Mouse (Mus musculus) neural tube, embryonic 12.5 days (tissue): ENCODE results near the gene C5ar2. TPM values are rescaled to one million over a fixed set of nuclear protein-coding genes. Genes with fewer than 3 reads are reported as not detected.
A peak's percentile ranks its signal among the peaks of the same experiment; 100 is the strongest.
"Not testable (repeated sequence)": the region's sequence is repeated elsewhere in the genome, so short reads cannot be mapped to it uniquely, and the experiment has no call there.

Experiments
- ATAC-seq: fragments of 200-750 bp; cut with Nextera tagmentation; 2 replicates; pipeline ENCODE4 v1.8.0; 2017; ENCODE audit warnings: low read depth, mild to moderate bottlenecking, moderate TSS enrichment, moderate library complexity; ENCODE audit not compliant: low FRiP score
- H3K27ac ChIP-seq: fragments of 300-500 bp; sonication (generic); 2 replicates; pipeline ENCODE4 v1.5.1; 2016
- H3K27me3 ChIP-seq: fragments of 300-500 bp; sonication (generic); replicated peaks from 2 replicates; pipeline ENCODE4 v1.6.1; 2016; ENCODE audit warnings: mild to moderate bottlenecking
- H3K36me3 ChIP-seq: fragments of 300-500 bp; sonication (generic); 2 replicates; pipeline ENCODE4 v1.6.1; 2016; ENCODE audit warnings: mild to moderate bottlenecking
- H3K4me1 ChIP-seq: fragments of 300-500 bp; sonication (generic); 2 replicates; pipeline ENCODE4 v1.6.1; 2016
- H3K4me2 ChIP-seq: fragments of 300-500 bp; sonication (generic); replicated peaks from 2 replicates; pipeline ENCODE4 v1.6.1; 2016; ENCODE audit warnings: mild to moderate bottlenecking
- H3K4me3 ChIP-seq: fragments of 300-500 bp; sonication (generic); 2 replicates; pipeline ENCODE4 v1.5.1; 2016
- H3K9ac ChIP-seq: fragments of 300-500 bp; sonication (generic); 2 replicates; pipeline ENCODE4 v1.6.1; 2016; ENCODE audit warnings: mild to moderate bottlenecking
- H3K9me3 ChIP-seq: fragments of 300-500 bp; sonication (generic); 2 replicates; pipeline ENCODE4 v1.6.1; 2016; ENCODE audit warnings: mild to moderate bottlenecking
- WGBS: fragments of 180-500 bp; shearing (Covaris S2); methylation state at CpG from one replicate; pipeline ENCODE4 v1.1.7; 2016; 5-methylcytosine and 5-hydroxymethylcytosine counted together
- polyA plus RNA-seq: library from polyadenylated mRNA; unstranded; fragments of >200 nt; fragmentation: Nextera tagmentation; extraction: Ambion mirVana; gene quantifications from 2 replicates; pipeline ENCODE4 v1.2.1, GENCODE M21; 2016

Gene C5ar2
- polyA plus RNA-seq, 1 experiment from 2014 or later, result 0.10 TPM

DNA sequence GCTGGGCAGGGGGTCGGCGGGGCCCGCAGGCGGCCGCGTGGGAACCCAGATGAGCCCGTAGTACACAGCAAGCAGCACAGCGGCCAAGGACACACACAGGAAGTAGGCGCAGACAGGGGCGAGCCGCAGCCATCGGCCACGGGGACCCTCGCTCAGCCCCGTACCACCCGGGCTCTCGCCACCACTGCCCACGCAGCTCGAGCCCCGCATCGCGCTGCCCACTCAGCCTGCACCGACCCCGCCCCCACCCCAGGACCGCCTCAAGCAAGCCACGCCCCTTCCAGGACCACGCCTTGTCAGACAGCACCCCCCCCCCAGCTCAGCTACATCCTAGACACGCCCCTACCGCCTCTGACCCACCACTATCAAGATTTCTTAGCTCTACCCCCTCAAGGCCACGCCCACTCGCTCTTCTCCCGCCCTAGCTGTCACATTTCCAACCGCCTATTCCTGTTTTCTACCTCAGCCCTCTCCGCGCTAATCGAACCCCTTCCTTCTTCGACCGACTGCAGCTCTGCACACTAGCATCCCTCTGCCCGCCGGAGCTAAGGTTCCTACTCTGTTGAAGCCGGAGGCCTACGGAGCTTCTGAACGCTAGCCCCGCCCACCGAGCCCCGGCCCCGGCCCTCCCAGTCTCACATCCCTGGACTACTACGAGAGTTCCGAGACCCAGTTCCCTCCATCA lies 29.3 kb upstream of the C5ar2 start, which contains the start of gene Inafm1:
TSS of gene Inafm1 (minus strand) at position 537 of the 685 bp plus-strand sequence.
- peak; percentile 90 for ATAC-seq
- Histone ChIP-seq H3K4me3 (peak within 1 kb of the TSS; percentile 76), H3K9ac (peak within 1 kb of the TSS; percentile 87), H3K4me1 (peaks cover 25% of the 10 kb centered on the region), H3K4me2 (peak within 1 kb of the TSS; percentile 95), H3K9me3 (no peaks in the 10 kb centered on the region), H3K27me3 (peaks cover 11% of the 10 kb centered on the region; the same call in 1 of the 2 replicates), H3K27ac (peak within 1 kb of the TSS; percentile 84), H3K36me3 (peaks cover 31% of the 10 kb centered on the region)
- under 1% methylated on average over 47 of the region's 49 CpGs for WGBS

DNA sequence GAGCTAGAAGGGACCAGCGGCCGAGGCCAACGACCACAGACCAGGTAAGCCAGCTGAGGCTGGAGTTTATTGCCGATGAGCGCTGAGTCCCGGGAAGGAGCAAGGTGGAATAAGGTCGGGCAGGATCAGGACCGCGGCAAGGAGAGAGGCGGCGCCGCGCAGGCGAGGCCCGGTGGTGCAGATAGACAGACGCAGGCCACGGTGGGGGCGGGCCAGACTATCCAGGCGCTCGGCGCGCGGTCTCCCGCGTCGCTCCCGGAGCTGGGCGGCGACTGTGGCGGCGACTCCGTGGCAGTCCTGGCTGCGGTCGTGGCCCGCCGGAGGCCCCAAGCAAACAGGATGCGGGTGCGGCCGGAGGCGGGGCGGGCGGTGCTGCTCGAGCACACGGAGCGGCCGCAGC lies 28.7 kb upstream of the C5ar2 start:
- ATAC-seq, result peak; percentile 84
- under 1% methylated on average over 46 of the region's 46 CpGs for WGBS
- peak overlapping the region; percentile 87 for H3K9ac ChIP-seq
- H3K36me3 ChIP-seq, result peaks cover 25% of the 10 kb centered on the region
- H3K9me3 ChIP-seq, result no peaks in the 10 kb centered on the region
- H3K4me2 ChIP-seq, result peak overlapping the region; percentile 95
- peak overlapping the region; percentile 84 for H3K27ac ChIP-seq
- H3K4me1 ChIP-seq, result peaks cover 25% of the 10 kb centered on the region
- H3K4me3 ChIP-seq, result peak overlapping the region; percentile 76
- peaks cover 11% of the 10 kb centered on the region; the same call in 1 of the 2 replicates for H3K27me3 ChIP-seq

DNA sequence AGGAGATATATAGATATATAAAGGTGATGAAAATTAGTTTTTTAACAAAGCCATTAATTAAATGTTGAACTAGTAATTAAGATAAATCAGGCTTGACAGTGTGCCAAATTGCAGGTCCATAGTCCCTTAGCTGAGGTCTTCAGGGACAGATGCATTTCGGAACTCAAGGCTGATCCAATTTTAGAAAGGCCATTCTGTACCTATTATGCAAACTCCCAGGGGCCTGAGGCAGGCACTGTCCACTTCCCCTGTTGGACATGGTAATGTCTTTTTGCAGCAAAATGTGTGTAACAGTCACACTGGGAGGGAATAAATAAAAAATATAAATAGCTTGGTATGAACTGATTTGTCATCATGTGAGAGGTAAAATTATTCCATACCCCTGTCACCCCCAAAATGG lies 27.2 kb upstream of the C5ar2 start:
- Histone ChIP-seq H3K27ac (no peak overlapping the region), H3K4me1 (peaks cover 25% of the 10 kb centered on the region), H3K36me3 (peaks cover 11% of the 10 kb centered on the region), H3K4me2 (no peak overlapping the region), H3K27me3 (peaks cover 11% of the 10 kb centered on the region; the same call in 1 of the 2 replicates), H3K4me3 (no peak overlapping the region), H3K9me3 (no peaks in the 10 kb centered on the region), H3K9ac (no peak overlapping the region)
- WGBS, result 70% methylated on average over 1 of the region's 1 CpGs
- ATAC-seq, result no peak

DNA sequence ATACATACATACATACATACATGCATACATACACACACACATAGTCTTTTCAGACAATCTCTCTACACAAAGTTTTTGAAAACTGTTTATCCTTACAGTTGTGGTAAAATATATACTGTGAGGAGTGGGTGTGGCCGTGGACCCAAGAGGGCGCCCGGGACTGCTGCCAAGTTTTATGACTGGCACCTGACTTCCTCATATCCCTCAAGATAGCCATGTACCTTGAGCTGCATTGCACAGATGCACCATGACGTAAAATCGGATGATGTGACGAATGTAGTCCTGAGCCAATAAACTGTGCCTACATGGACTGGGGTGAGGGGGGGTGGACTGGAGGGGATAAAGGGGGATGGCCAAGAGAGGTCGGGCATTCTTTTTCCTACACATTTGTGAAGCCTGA lies 22.6 kb upstream of the C5ar2 start:
- H3K4me1 ChIP-seq, H3K27ac ChIP-seq, H3K4me2 ChIP-seq, H3K27me3 ChIP-seq, ATAC-seq, H3K9ac ChIP-seq, H3K4me3 ChIP-seq, H3K9me3 ChIP-seq, H3K36me3 ChIP-seq: not testable (repeated sequence)
- 84% methylated on average over 7 of the region's 7 CpGs for WGBS

DNA sequence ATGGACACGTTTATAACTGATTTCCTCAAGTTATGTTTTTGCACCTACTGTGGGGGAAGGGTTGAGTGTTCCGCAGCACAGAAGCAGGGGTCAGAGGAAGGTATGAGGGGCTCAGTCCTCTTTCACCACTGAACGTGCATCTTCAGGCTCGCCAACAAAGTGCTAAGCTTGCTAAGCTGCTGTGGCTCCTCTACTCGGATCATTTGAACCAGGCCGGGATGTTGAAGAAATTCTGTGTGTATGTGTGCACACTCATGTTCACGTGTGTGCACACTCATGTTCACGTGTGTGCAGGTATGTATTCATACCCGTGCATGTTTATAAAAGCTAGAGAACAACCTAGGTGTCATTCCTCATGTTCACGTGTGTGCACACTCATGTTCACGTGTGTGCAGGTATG lies 21.9 kb upstream of the C5ar2 start:
- 87% methylated on average over 11 of the region's 11 CpGs for WGBS
- no peak for ATAC-seq
- Histone ChIP-seq H3K9ac (no peak overlapping the region), H3K9me3 (peaks cover 6% of the 10 kb centered on the region; the same call in 1 of the 2 replicates), H3K4me3 (no peak overlapping the region), H3K36me3 (no peaks in the 10 kb centered on the region), H3K4me1 (no peaks in the 10 kb centered on the region), H3K27me3 (peaks cover 3% of the 10 kb centered on the region; the same call in 1 of the 2 replicates), H3K4me2 (no peak overlapping the region), H3K27ac (no peak overlapping the region)

DNA sequence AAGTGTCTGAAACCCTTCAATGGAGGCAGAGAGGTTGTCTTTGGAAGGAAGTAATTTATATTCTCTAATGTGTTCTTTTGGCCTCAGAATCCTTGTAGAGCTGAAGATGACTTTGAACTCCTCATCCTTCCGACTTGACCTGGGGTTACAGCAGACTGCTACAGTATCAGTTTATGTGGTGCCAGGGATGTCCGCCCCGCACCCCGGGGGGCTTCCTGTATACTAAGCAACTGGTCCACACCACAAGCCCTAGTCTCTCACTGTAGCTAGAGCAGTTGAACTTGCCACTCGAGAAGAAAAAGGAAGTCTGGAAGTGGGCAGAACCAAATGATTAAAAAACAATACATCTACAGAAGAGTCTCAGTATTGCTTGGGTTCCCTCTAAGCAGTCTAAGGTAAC lies 19.9 kb upstream of the C5ar2 start:
- Histone ChIP-seq H3K36me3 (no peaks in the 10 kb centered on the region), H3K4me1 (no peaks in the 10 kb centered on the region), H3K27me3 (no peaks in the 10 kb centered on the region), H3K4me2 (no peak overlapping the region), H3K4me3 (no peak overlapping the region), H3K9me3 (peaks cover 6% of the 10 kb centered on the region; the same call in 1 of the 2 replicates), H3K27ac (no peak overlapping the region), H3K9ac (no peak overlapping the region)
- no peak for ATAC-seq
- 87% methylated on average over 5 of the region's 5 CpGs for WGBS

DNA sequence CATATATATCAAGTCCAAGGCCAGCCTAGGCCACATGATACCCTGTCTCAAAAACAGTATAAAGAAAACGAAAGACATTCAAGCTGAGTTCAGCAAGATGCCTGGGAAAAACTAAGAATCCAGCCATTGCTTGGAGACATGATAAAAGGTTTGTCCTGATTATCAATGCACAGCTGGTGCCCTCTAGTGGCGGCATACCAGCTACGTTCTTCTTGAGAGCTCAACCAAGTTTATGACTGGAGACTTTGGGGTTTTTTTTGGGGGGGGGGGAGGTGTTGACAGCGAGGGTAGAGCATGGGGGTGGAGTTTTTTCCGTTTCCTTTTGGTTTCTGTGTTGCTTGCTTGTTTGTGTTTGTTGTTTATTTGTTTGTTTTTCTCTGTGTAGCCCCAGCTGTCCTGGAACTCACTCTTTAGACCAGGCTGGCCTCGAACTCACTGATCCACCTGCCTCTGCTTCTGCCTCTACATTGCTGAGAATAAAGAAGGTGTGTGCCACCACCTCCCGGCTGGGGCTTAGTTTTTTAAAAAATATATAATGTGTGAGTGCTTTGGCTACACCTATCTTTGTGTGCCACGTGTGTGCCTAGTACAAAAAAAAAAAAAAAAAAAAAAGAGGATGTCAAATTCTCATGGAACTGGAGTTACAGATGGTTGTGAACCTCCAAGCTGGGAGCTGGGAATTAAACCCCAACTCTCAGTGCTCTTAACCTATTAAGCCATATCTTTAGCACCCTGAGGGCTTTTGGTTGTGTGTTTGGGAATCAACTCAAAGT lies 19.2 kb upstream of the C5ar2 start:
- 31% methylated on average over 8 of the region's 8 CpGs for WGBS
- Histone ChIP-seq H3K36me3 (no peaks in the 10 kb centered on the region), H3K9me3 (peaks cover 6% of the 10 kb centered on the region; the same call in 1 of the 2 replicates), H3K4me2 (no peak overlapping the region), H3K9ac (no peak overlapping the region), H3K4me1 (no peaks in the 10 kb centered on the region), H3K4me3 (no peak overlapping the region), H3K27ac (no peak overlapping the region), H3K27me3 (no peaks in the 10 kb centered on the region)
- no peak for ATAC-seq

DNA sequence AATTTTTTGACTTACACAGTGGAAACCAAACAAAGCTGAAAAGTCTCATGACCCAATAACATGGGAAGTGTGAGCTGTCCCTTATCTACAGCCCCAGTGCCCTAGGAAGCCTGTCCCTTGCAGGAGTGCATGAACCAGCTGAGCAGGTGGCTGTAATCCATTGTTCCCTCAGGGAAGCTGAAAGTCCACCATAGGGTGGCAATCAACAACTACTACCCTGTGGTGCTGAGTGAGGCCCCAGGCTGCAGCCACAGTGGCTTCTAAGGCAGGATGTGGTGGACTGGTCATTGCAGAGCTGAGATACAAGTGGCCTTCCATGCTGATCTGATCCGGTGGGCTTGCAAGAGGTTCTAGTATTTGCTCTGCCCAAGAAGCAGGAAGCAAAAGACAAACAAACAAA lies 17.1 kb upstream of the C5ar2 start:
- ATAC-seq, result no peak

DNA sequence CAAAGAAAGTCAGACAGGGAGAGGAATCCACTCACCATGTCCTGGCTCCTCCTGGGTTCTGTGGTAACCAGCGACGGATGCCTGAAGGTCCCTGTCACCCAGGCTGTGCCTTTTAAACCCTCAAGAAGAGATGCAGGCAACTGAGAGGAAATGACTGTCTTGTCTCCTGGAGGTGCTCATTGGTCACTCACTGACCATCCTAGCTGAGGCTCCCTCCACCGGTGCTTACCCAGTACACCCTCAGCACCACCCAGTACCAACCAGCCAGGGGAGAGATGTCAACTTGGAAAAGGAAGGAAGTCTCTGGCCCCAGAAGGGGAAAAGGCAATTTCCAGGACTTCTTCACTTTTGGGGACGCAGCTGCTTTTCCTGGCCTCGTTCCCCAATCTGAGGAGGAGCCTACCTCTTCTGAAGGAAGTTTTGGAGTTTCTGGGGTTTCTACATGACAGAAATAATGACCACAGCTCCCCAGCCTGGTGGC lies 15.2 kb upstream of the C5ar2 start, which contains the start of gene C5ar1:
TSS of gene C5ar1 (minus strand) at position 431 of the 481 bp plus-strand sequence.
- WGBS, result 86% methylated on average over 5 of the region's 5 CpGs

More for the DNA sequence above, 17.1 kb upstream of the C5ar2 start:
- no peak overlapping the region for H3K9ac ChIP-seq
- H3K27me3 ChIP-seq, result no peaks in the 10 kb centered on the region
- WGBS, result 76% methylated on average over 1 of the region's 1 CpGs
- peaks cover 6% of the 10 kb centered on the region; the same call in 1 of the 2 replicates for H3K9me3 ChIP-seq
- H3K4me3 ChIP-seq, result no peak overlapping the region
- H3K4me2 ChIP-seq, result no peak overlapping the region
- no peaks in the 10 kb centered on the region for H3K4me1 ChIP-seq
- no peaks in the 10 kb centered on the region for H3K36me3 ChIP-seq
- no peak overlapping the region for H3K27ac ChIP-seq

DNA sequence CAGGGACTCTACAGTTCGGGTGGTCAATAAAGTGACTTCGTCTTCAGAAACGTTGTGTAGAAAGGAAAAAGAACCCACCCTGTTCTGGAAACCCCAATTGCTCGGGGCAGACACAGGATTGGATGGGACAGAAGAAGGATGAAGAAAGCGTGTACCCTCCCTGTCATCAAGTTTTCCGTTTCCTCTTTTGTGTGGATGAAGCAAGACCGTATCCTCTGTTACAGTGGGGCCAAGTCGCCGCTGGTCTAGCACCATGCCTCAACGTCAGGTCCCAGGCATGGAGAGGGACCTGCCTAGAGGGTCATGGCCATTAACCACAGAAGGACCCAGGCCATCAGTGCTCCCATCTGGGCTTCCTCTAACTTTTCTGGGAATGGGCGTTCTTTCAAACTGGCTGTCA lies 13.9 kb upstream of the C5ar2 start:
- H3K36me3 ChIP-seq, result no peaks in the 10 kb centered on the region
- no peak overlapping the region for H3K9ac ChIP-seq
- 93% methylated on average over 11 of the region's 11 CpGs for WGBS
- H3K27me3 ChIP-seq, result no peaks in the 10 kb centered on the region
- no peak overlapping the region for H3K4me2 ChIP-seq
- no peak overlapping the region for H3K27ac ChIP-seq
- ATAC-seq, result no peak
- H3K9me3 ChIP-seq, result no peaks in the 10 kb centered on the region
- no peaks in the 10 kb centered on the region for H3K4me1 ChIP-seq
- H3K4me3 ChIP-seq, result no peak overlapping the region

More for the DNA sequence above, 15.2 kb upstream of the C5ar2 start, which contains the start of gene C5ar1:
- Histone ChIP-seq H3K4me1 (no peaks in the 10 kb centered on the region), H3K4me2 (no peak within 1 kb of the TSS), H3K36me3 (no peaks in the 10 kb centered on the region), H3K9me3 (no peaks in the 10 kb centered on the region), H3K27me3 (no peaks in the 10 kb centered on the region), H3K27ac (no peak within 1 kb of the TSS), H3K4me3 (no peak within 1 kb of the TSS), H3K9ac (no peak within 1 kb of the TSS)
- no peak for ATAC-seq

DNA sequence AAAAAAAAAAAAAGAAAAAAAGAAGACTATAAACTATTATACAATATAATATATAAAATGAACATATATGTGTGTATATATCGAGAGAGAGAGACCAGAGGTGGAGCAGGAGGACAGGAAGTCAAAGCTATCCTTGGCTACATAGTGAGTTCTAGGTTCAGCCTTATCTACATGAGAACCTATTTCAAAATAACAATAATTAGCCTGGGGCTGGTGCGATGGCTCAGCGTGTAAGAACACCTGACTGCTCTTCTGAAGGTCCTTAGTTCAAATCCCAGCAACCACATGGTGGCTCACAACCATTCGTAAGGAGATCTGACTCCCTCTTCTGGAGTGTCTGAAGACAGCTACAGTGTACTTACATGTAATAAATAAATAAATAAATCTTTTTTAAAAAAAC lies 12.0 kb upstream of the C5ar2 start:
- 89% methylated on average over 4 of the region's 4 CpGs for WGBS
- H3K4me1 ChIP-seq, H3K9ac ChIP-seq, H3K9me3 ChIP-seq, H3K27ac ChIP-seq, H3K36me3 ChIP-seq, H3K4me2 ChIP-seq, H3K27me3 ChIP-seq, H3K4me3 ChIP-seq, ATAC-seq: not testable (repeated sequence)

DNA sequence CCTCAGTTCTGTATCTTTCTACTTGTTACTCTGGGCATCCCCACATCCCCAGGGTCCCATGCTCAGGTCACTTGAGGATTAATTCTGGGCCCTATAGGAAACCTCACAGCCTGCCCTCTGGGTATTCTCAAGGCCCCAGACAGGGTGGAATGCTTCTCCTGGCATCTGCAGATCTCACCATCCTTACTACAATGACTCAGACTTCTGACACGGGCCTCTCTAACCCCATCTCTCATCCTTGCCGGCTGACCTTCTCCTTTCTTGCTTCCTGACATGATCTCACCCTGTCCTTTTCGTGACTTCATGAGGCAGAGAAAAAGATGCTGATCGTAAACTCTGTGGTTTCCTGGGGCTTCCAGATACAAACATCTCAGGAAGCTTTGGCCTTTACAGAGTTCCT lies 10.2 kb upstream of the C5ar2 start:
- no peaks in the 10 kb centered on the region for H3K4me1 ChIP-seq
- H3K27ac ChIP-seq, result no peak overlapping the region
- no peak overlapping the region for H3K4me2 ChIP-seq
- no peak overlapping the region for H3K9ac ChIP-seq
- WGBS, result 63% methylated on average over 4 of the region's 4 CpGs
- H3K4me3 ChIP-seq, result no peak overlapping the region
- H3K27me3 ChIP-seq, result no peaks in the 10 kb centered on the region
- no peaks in the 10 kb centered on the region for H3K9me3 ChIP-seq
- H3K36me3 ChIP-seq, result no peaks in the 10 kb centered on the region
- no peak for ATAC-seq
